Mouse (Mus musculus): ENCODE results near the gene Myoc. TPM values are rescaled to one million over a fixed set of nuclear protein-coding genes. Genes with fewer than 3 reads are reported as not detected.

Myoc gene
- total RNA-seq (2014; rRNA removed) = 0.07 TPM in 1 of 2 replicates, not detected in the other
- not detected in 2 replicates for polyA plus RNA-seq (2012; rRNA removed)

GRCm38 (mm10) chr1:162639051-162639750, at the start of gene Myoc:
Gene Myoc (plus strand): TSS chr1:162639155.
- Histone ChIP-seq H3K4me1 (ENCODE audit: control insufficient read depth, insufficient read depth, low read length) (peaks cover 3% of the 10 kb centered on the region; the same call in 1 of the 2 replicates), H3K27ac (replicated peaks; ENCODE audit: insufficient read depth, low read depth, low read length) (no peak within 1 kb of the TSS), H3K27me3 (ENCODE audit: control insufficient read depth, insufficient read depth, low read length) (no peaks in the 10 kb centered on the region), H3K4me3 (ENCODE audit: insufficient read depth, low read depth, low read length) (no peak within 1 kb of the TSS), H3K79me2 (ENCODE audit: control insufficient read depth, insufficient read depth, low read length) (no peaks in the 10 kb centered on the region), H3K36me3 (ENCODE audit: control insufficient read depth, insufficient read depth, low read length) (no peaks in the 10 kb centered on the region), H3K9ac (ENCODE audit: low read depth, low read length) (no peak within 1 kb of the TSS)
- 83% methylated on average over 10 of the region's 10 CpGs for WGBS
- no peak for DNase-seq (ENCODE audit: extremely low read depth, low read depth, low spot score)
- TF ChIP-seq CTCF (IDR thresholded peaks at IDR 0.05; ENCODE audit: low read depth, low read length) (no peak), POLR2A (IDR thresholded peaks at IDR 0.05; ENCODE audit: extremely low read depth, insufficient read depth, low read length) (no peak)

DNA sequence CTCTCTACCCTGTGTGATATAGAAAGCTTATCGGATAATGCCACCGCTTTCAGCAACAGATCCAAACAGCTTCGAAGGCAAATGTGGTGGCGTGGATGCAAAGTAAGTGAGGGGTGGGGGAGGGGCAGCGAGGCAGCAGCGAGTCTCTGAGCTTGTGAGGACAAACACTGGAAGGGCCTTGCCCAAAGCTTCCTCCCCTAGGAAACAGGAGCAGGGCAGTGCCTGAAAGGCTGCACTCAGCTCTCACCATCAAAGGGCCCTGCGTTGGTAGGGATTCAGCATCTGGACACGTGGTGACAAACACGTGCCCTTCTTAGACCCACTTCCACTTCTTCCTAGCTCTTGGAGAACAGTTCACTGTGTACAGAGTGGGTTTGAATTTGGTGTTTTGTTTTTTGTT, 49.5 kb upstream of the Myoc start:
- Histone ChIP-seq H3K4me3 (ENCODE audit: insufficient read depth, low read depth, low read length) (no peak overlapping the region), H3K4me1 (ENCODE audit: control insufficient read depth, insufficient read depth, low read length) (no peaks in the 10 kb centered on the region), H3K27me3 (ENCODE audit: control insufficient read depth, insufficient read depth, low read length) (no peaks in the 10 kb centered on the region), H3K36me3 (ENCODE audit: control insufficient read depth, insufficient read depth, low read length) (peaks cover 21% of the 10 kb centered on the region; the same call in 1 of the 2 replicates), H3K27ac (replicated peaks; ENCODE audit: insufficient read depth, low read depth, low read length) (no peak overlapping the region), H3K79me2 (ENCODE audit: control insufficient read depth, insufficient read depth, low read length) (no peaks in the 10 kb centered on the region), H3K9ac (ENCODE audit: low read depth, low read length) (no peak overlapping the region)
- TF ChIP-seq POLR2A (IDR thresholded peaks at IDR 0.05; ENCODE audit: extremely low read depth, insufficient read depth, low read length) (no peak), CTCF (IDR thresholded peaks at IDR 0.05; ENCODE audit: low read depth, low read length) (no peak)
- no peak for DNase-seq (ENCODE audit: extremely low read depth, low read depth, low spot score)
- 65% methylated on average over 9 of the region's 9 CpGs for WGBS

DNA sequence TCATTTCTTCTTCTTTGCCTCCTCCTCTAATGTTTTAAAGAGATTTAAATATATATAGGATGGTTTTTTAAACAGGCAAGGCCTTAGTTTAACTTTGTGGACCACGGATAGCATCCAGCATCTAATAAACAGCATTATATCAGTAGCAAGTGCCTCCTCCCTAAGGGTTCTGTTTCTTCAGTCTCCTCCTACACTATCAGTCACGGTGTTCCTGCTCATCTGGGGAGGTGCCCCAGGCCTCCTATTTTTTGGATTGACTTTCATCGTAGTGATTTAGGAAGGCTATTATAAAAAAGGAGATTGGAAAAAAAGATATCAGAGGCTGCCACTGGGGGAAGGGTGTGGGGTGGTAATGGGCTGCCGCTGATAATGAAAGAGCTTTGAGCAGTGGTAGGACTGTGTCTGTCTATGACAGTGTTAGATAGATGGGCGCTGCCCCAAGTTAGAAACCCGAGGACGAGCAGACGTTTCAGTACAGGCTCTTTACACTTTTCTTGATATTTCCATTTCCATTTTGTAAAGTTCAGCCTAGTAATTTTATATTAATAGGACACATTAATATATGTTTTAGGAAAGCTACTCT, 48.4 kb upstream of the Myoc start:
- DNase-seq (ENCODE audit: extremely low read depth, low read depth, low spot score) = no peak

DNA sequence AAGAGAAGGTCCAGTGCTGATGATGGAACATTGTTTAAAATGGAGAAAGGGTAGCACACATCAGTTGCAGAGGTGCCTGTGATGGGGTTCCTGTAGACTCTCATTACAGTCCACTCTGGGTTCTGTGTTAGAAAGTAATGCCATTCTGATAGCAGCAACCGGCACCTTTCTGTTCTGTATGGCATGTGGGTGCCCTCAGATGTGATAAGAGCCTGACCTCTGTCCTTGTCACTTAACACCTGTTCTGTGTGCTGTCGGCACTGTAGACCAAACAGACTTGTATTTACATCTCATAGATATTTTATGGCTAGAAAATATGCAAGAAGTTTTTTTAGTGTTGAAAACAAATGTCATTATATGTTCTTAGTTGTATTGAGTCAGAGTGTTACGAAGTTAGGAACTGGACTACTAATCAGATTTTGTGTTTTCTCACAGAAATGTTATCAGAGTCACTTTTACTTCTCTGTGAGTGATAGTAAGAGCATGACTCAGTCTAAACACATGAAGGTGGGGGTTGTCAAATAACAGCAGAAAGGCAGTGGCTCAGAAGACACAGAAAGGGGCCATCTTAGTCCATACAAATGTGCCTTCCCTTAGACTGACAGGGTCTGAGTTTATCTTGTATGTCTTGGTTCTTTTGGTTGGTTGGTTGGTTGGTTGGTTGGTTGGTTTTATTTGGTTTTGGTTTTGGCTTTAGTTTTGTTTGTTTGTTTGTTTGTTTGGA, 41.4 kb upstream of the Myoc start:
- H3K27ac ChIP-seq (replicated peaks; ENCODE audit: insufficient read depth, low read depth, low read length) = no peak overlapping the region
- WGBS = 73% methylated on average over 3 of the region's 3 CpGs
- no peaks in the 10 kb centered on the region for H3K4me1 ChIP-seq (ENCODE audit: control insufficient read depth, insufficient read depth, low read length)
- no peak overlapping the region for H3K4me3 ChIP-seq (ENCODE audit: insufficient read depth, low read depth, low read length)
- no peak for TF ChIP-seq CTCF (IDR thresholded peaks at IDR 0.05; ENCODE audit: low read depth, low read length)
- TF ChIP-seq POLR2A (IDR thresholded peaks at IDR 0.05; ENCODE audit: extremely low read depth, insufficient read depth, low read length) = no peak
- H3K27me3 ChIP-seq (ENCODE audit: control insufficient read depth, insufficient read depth, low read length) = no peaks in the 10 kb centered on the region
- H3K9ac ChIP-seq (ENCODE audit: low read depth, low read length) = no peak overlapping the region
- no peaks in the 10 kb centered on the region for H3K79me2 ChIP-seq (ENCODE audit: control insufficient read depth, insufficient read depth, low read length)
- H3K36me3 ChIP-seq (ENCODE audit: control insufficient read depth, insufficient read depth, low read length) = peaks cover 22% of the 10 kb centered on the region; the same call in 1 of the 2 replicates
- no peak for DNase-seq (ENCODE audit: extremely low read depth, low read depth, low spot score)

More for the DNA sequence above, 48.4 kb upstream of the Myoc start:
- Histone ChIP-seq H3K27me3 (ENCODE audit: control insufficient read depth, insufficient read depth, low read length) (no peaks in the 10 kb centered on the region), H3K4me1 (ENCODE audit: control insufficient read depth, insufficient read depth, low read length) (no peaks in the 10 kb centered on the region), H3K4me3 (ENCODE audit: insufficient read depth, low read depth, low read length) (no peak overlapping the region), H3K9ac (ENCODE audit: low read depth, low read length) (no peak overlapping the region), H3K79me2 (ENCODE audit: control insufficient read depth, insufficient read depth, low read length) (no peaks in the 10 kb centered on the region), H3K27ac (replicated peaks; ENCODE audit: insufficient read depth, low read depth, low read length) (no peak overlapping the region), H3K36me3 (ENCODE audit: control insufficient read depth, insufficient read depth, low read length) (peaks cover 23% of the 10 kb centered on the region; the same call in 1 of the 2 replicates)
- TF ChIP-seq CTCF (IDR thresholded peaks at IDR 0.05; ENCODE audit: low read depth, low read length) (no peak), POLR2A (IDR thresholded peaks at IDR 0.05; ENCODE audit: extremely low read depth, insufficient read depth, low read length) (no peak)
- WGBS = 89% methylated on average over 8 of the region's 8 CpGs

GRCm38 (mm10) chr1:162599617-162600016, 39.3 kb upstream of the Myoc start:
- H3K27ac ChIP-seq (replicated peaks; ENCODE audit: insufficient read depth, low read depth, low read length) = no peak overlapping the region
- no peak overlapping the region for H3K9ac ChIP-seq (ENCODE audit: low read depth, low read length)
- no peak for DNase-seq (ENCODE audit: extremely low read depth, low read depth, low spot score)
- no peak for TF ChIP-seq CTCF (IDR thresholded peaks at IDR 0.05; ENCODE audit: low read depth, low read length)
- TF ChIP-seq POLR2A (IDR thresholded peaks at IDR 0.05; ENCODE audit: extremely low read depth, insufficient read depth, low read length) = no peak
- H3K36me3 ChIP-seq (ENCODE audit: control insufficient read depth, insufficient read depth, low read length) = peaks cover 19% of the 10 kb centered on the region; the same call in 1 of the 2 replicates
- H3K79me2 ChIP-seq (ENCODE audit: control insufficient read depth, insufficient read depth, low read length) = no peaks in the 10 kb centered on the region
- H3K4me1 ChIP-seq (ENCODE audit: control insufficient read depth, insufficient read depth, low read length) = no peaks in the 10 kb centered on the region
- over 99% methylated on average over 5 of the region's 5 CpGs for WGBS
- H3K4me3 ChIP-seq (ENCODE audit: insufficient read depth, low read depth, low read length) = no peak overlapping the region
- no peaks in the 10 kb centered on the region for H3K27me3 ChIP-seq (ENCODE audit: control insufficient read depth, insufficient read depth, low read length)
